Mouse (Mus musculus): ENCODE measurements at regions not wholly inside any gene's neighbourhood (a gene's known extent, or its start where the extent isn't known, plus 50 kb on each side); places are given as distances from the start of the nearest gene placed in this dataset.
A peak's percentile ranks its signal among the peaks of the same experiment; 100 is the strongest.

GRCm38 (mm10) chr6:116767738-116768522, 51.2 kb upstream of the Tmem72 start:
- 0 out of 2 replicates have a peak, but pooled peaks have one; percentile 58 for ATAC-seq
- Histone ChIP-seq H3K9me3 (replicated peaks; ENCODE audit: control insufficient read depth, low read length, poor library complexity, severe bottlenecking) (no peaks in the 10 kb centered on the region), H3K4me2 (ENCODE audit: low read length) (no peak overlapping the region), H3K4me3 (ENCODE audit: low read depth, low read length) (no peak overlapping the region), H3K9ac (ENCODE audit: low read depth, low read length) (no peak overlapping the region), H3K27me3 (ENCODE audit: control insufficient read depth, insufficient read depth, low read depth, low read length) (no peaks in the 10 kb centered on the region), H3K27ac (ENCODE audit: low read length) (no peak overlapping the region), H3K4me1 (ENCODE audit: control insufficient read depth, insufficient read depth, low read length) (no peaks in the 10 kb centered on the region), H3K36me3 (ENCODE audit: control insufficient read depth, insufficient read depth, low read length) (no peaks in the 10 kb centered on the region)
- 38% methylated on average over 17 of the region's 17 CpGs for WGBS

- no peak overlapping the region for H3K4me2 ChIP-seq (ENCODE audit: low read length)
- no peaks in the 10 kb centered on the region for H3K36me3 ChIP-seq (ENCODE audit: control insufficient read depth, insufficient read depth, low read length)
- no peak overlapping the region for H3K4me3 ChIP-seq (ENCODE audit: low read depth, low read length)
- H3K9ac ChIP-seq (ENCODE audit: low read depth, low read length), result no peak overlapping the region
- no peak overlapping the region for H3K27ac ChIP-seq (ENCODE audit: low read length)
- no peaks in the 10 kb centered on the region for H3K9me3 ChIP-seq (replicated peaks; ENCODE audit: control insufficient read depth, low read length, poor library complexity, severe bottlenecking)
- ATAC-seq, result no peak
- no peaks in the 10 kb centered on the region for H3K4me1 ChIP-seq (ENCODE audit: control insufficient read depth, insufficient read depth, low read length)
- WGBS, result 86% methylated on average over 12 of the region's 12 CpGs
- no peaks in the 10 kb centered on the region for H3K27me3 ChIP-seq (ENCODE audit: control insufficient read depth, insufficient read depth, low read depth, low read length)
These were observed 58.4 kb upstream of the Tmem72 start for GRCm38 (mm10) chr6:116774954-116775675.

- no peaks in the 10 kb centered on the region for H3K4me1 ChIP-seq (ENCODE audit: control insufficient read depth, insufficient read depth, low read length)
- H3K4me2 ChIP-seq (ENCODE audit: low read length), result no peak overlapping the region
- H3K4me3 ChIP-seq (ENCODE audit: low read depth, low read length), result no peak overlapping the region
- H3K27me3 ChIP-seq (ENCODE audit: control insufficient read depth, insufficient read depth, low read depth, low read length), result no peaks in the 10 kb centered on the region
- H3K36me3 ChIP-seq (ENCODE audit: control insufficient read depth, insufficient read depth, low read length), result no peaks in the 10 kb centered on the region
- WGBS, result 65% methylated on average over 3 of the region's 3 CpGs
- no peaks in the 10 kb centered on the region; the same call in 1 of the 2 replicates for H3K9me3 ChIP-seq (replicated peaks; ENCODE audit: control insufficient read depth, low read length, poor library complexity, severe bottlenecking)
- H3K27ac ChIP-seq (ENCODE audit: low read length), result no peak overlapping the region
- no peak overlapping the region for H3K9ac ChIP-seq (ENCODE audit: low read depth, low read length)
- no peak for ATAC-seq
These were observed 70.0 kb upstream of the Tmem72 start for GRCm38 (mm10) chr6:116786553-116787335.

- H3K4me1 ChIP-seq (ENCODE audit: control insufficient read depth, insufficient read depth, low read length), result no peaks in the 10 kb centered on the region
- 95% methylated on average over 4 of the region's 4 CpGs for WGBS
- H3K27ac ChIP-seq (ENCODE audit: low read length), result no peak overlapping the region
- H3K9ac ChIP-seq (ENCODE audit: low read depth, low read length), result no peak overlapping the region
- H3K36me3 ChIP-seq (ENCODE audit: control insufficient read depth, insufficient read depth, low read length), result no peaks in the 10 kb centered on the region
- H3K9me3 ChIP-seq (replicated peaks; ENCODE audit: control insufficient read depth, low read length, poor library complexity, severe bottlenecking), result no peaks in the 10 kb centered on the region
- no peak overlapping the region for H3K4me3 ChIP-seq (ENCODE audit: low read depth, low read length)
- H3K4me2 ChIP-seq (ENCODE audit: low read length), result no peak overlapping the region
- ATAC-seq, result no peak
- no peaks in the 10 kb centered on the region for H3K27me3 ChIP-seq (ENCODE audit: control insufficient read depth, insufficient read depth, low read depth, low read length)
These were observed 76.7 kb upstream of the Tmem72 start for GRCm38 (mm10) chr6:116793321-116793960.

- 84% methylated on average over 9 of the region's 9 CpGs for WGBS
These were observed 77.2 kb upstream of the Tmem72 start for GRCm38 (mm10) chr6:116793961-116794336.

GRCm38 (mm10) chr6:116821215-116821912, 104.7 kb upstream of the Tmem72 start:
- Histone ChIP-seq H3K27ac (ENCODE audit: low read length) (peak overlapping the region; percentile 82), H3K4me1 (ENCODE audit: control insufficient read depth, insufficient read depth, low read length) (peaks cover 16% of the 10 kb centered on the region), H3K9me3 (replicated peaks; ENCODE audit: control insufficient read depth, low read length, poor library complexity, severe bottlenecking) (no peaks in the 10 kb centered on the region), H3K36me3 (ENCODE audit: control insufficient read depth, insufficient read depth, low read length) (no peaks in the 10 kb centered on the region), H3K27me3 (ENCODE audit: control insufficient read depth, insufficient read depth, low read depth, low read length) (no peaks in the 10 kb centered on the region), H3K9ac (ENCODE audit: low read depth, low read length) (no peak overlapping the region; the same call in 1 of the 2 replicates), H3K4me3 (ENCODE audit: low read depth, low read length) (no peak overlapping the region), H3K4me2 (ENCODE audit: low read length) (peak overlapping the region; percentile 32)
- ATAC-seq, result peak; percentile 92
- WGBS, result 14% methylated on average over 12 of the region's 12 CpGs

More at GRCm38 (mm10) chr6:116793961-116794336, 77.2 kb upstream of the Tmem72 start:
- H3K4me1 ChIP-seq (ENCODE audit: control insufficient read depth, insufficient read depth, low read length), result no peaks in the 10 kb centered on the region
- H3K9ac ChIP-seq (ENCODE audit: low read depth, low read length), result no peak overlapping the region
- H3K27me3 ChIP-seq (ENCODE audit: control insufficient read depth, insufficient read depth, low read depth, low read length), result no peaks in the 10 kb centered on the region
- H3K36me3 ChIP-seq (ENCODE audit: control insufficient read depth, insufficient read depth, low read length), result no peaks in the 10 kb centered on the region
- no peak overlapping the region for H3K4me2 ChIP-seq (ENCODE audit: low read length)
- H3K27ac ChIP-seq (ENCODE audit: low read length), result no peak overlapping the region
- no peak overlapping the region for H3K4me3 ChIP-seq (ENCODE audit: low read depth, low read length)
- no peaks in the 10 kb centered on the region for H3K9me3 ChIP-seq (replicated peaks; ENCODE audit: control insufficient read depth, low read length, poor library complexity, severe bottlenecking)
- no peak for ATAC-seq

GRCm38 (mm10) chr6:116822605-116823004, 105.9 kb upstream of the Tmem72 start:
- no peak overlapping the region for H3K4me2 ChIP-seq (ENCODE audit: low read length)
- no peak overlapping the region for H3K4me3 ChIP-seq (ENCODE audit: low read depth, low read length)
- H3K9me3 ChIP-seq (replicated peaks; ENCODE audit: control insufficient read depth, low read length, poor library complexity, severe bottlenecking), result no peaks in the 10 kb centered on the region
- H3K9ac ChIP-seq (ENCODE audit: low read depth, low read length), result no peak overlapping the region
- H3K27me3 ChIP-seq (ENCODE audit: control insufficient read depth, insufficient read depth, low read depth, low read length), result no peaks in the 10 kb centered on the region
- ATAC-seq, result no peak
- H3K27ac ChIP-seq (ENCODE audit: low read length), result no peak overlapping the region
- no peaks in the 10 kb centered on the region for H3K36me3 ChIP-seq (ENCODE audit: control insufficient read depth, insufficient read depth, low read length)
- H3K4me1 ChIP-seq (ENCODE audit: control insufficient read depth, insufficient read depth, low read length), result peaks cover 16% of the 10 kb centered on the region
- 94% methylated on average over 6 of the region's 6 CpGs for WGBS

GRCm38 (mm10) chr6:116825628-116826027, 108.9 kb upstream of the Tmem72 start:
- Histone ChIP-seq H3K9ac (ENCODE audit: low read depth, low read length) (no peak overlapping the region), H3K4me1 (ENCODE audit: control insufficient read depth, insufficient read depth, low read length) (peaks cover 15% of the 10 kb centered on the region), H3K4me2 (ENCODE audit: low read length) (no peak overlapping the region), H3K9me3 (replicated peaks; ENCODE audit: control insufficient read depth, low read length, poor library complexity, severe bottlenecking) (no peaks in the 10 kb centered on the region), H3K36me3 (ENCODE audit: control insufficient read depth, insufficient read depth, low read length) (no peaks in the 10 kb centered on the region), H3K27ac (ENCODE audit: low read length) (no peak overlapping the region), H3K4me3 (ENCODE audit: low read depth, low read length) (no peak overlapping the region), H3K27me3 (ENCODE audit: control insufficient read depth, insufficient read depth, low read depth, low read length) (no peaks in the 10 kb centered on the region)
- WGBS, result 81% methylated on average over 2 of the region's 2 CpGs
- no peak for ATAC-seq

Measured in midbrain, embryonic 16.5 days (tissue).